Mouse (Mus musculus) ES-E14 (cell line): Measurements from ENCODE around the gene Dock10. TPM values are rescaled to one million over a fixed set of nuclear protein-coding genes. Genes with fewer than 3 reads are reported as not detected.

Experiments
- DNase-seq: peaks from one replicate; pipeline ENCODE4 v3.0.0-alpha.2; 2013; ENCODE audit warnings: low read depth, low spot score
- H3K27ac ChIP-seq: 2 replicates; pipeline ENCODE4 v1.5.1; 2012; ENCODE audit warnings: low read depth, mild to moderate bottlenecking, low read length, moderate library complexity, mixed read lengths; ENCODE audit not compliant: poor library complexity, insufficient read depth, severe bottlenecking
- H3K36me3 ChIP-seq: 2 replicates; pipeline ENCODE4 v1.6.1; 2012; ENCODE audit warnings: mild to moderate bottlenecking, low read length, moderate library complexity, mixed read lengths; ENCODE audit not compliant: control insufficient read depth, poor library complexity, insufficient read depth, severe bottlenecking
- H3K4me1 ChIP-seq, 2 experiments: fragments of 150-350 bp in 1 of 2; sonication (generic) in 1 of 2; 2 replicates each; pipeline ENCODE4 v1.6.1; 2012; ENCODE audit warnings: low read length in 2 of 2, mild to moderate bottlenecking in 1 of 2, mixed read lengths in 1 of 2; ENCODE audit not compliant: control insufficient read depth in 2 of 2, insufficient read depth in 2 of 2, poor library complexity in 1 of 2
- H3K4me3 ChIP-seq, 2 experiments: fragments of 150-350 bp in 1 of 2; sonication (generic) in 1 of 2; 2 replicates each; pipeline ENCODE4 v1.5.1; 2012; ENCODE audit warnings: low read length in 2 of 2, low read depth in 1 of 2, mild to moderate bottlenecking in 1 of 2, mixed read lengths in 1 of 2; ENCODE audit not compliant: insufficient read depth in 1 of 2, poor library complexity in 1 of 2, severe bottlenecking in 1 of 2
- H3K9ac ChIP-seq: 2 replicates; pipeline ENCODE4 v1.6.1; 2012; ENCODE audit warnings: low read depth, mild to moderate bottlenecking, low read length, mixed read lengths; ENCODE audit not compliant: poor library complexity, insufficient read depth, severe bottlenecking
- H3K9me3 ChIP-seq: fragments of 150-350 bp; sonication (generic); 2 replicates; pipeline ENCODE4 v1.6.1; 2012; ENCODE audit warnings: low read depth, mild to moderate bottlenecking, low read length; ENCODE audit not compliant: control insufficient read depth, insufficient read depth
- CHD2 ChIP-seq: IDR thresholded peaks from 2 replicates; pipeline ENCODE4 v1.6.1; 2014; ENCODE audit warnings: mild to moderate bottlenecking, low read depth, low read length, inconsistent platforms
- HCFC1 ChIP-seq: IDR thresholded peaks from 2 replicates; pipeline ENCODE4 v1.6.1; 2012; ENCODE audit warnings: low read length, inconsistent platforms, borderline replicate concordance; ENCODE audit not compliant: insufficient read depth
- MAFK ChIP-seq: IDR thresholded peaks from 2 replicates; pipeline ENCODE4 v1.6.1; 2014; ENCODE audit warnings: mild to moderate bottlenecking, low read depth, low read length, inconsistent platforms; ENCODE audit not compliant: insufficient read depth
- ZC3H11A ChIP-seq: IDR thresholded peaks from 2 replicates; pipeline ENCODE4 v1.6.1; 2012; ENCODE audit warnings: low read depth, mild to moderate bottlenecking, inconsistent platforms, low read length, borderline replicate concordance
- ZNF384 ChIP-seq: IDR thresholded peaks from 2 replicates; pipeline ENCODE4 v1.6.1; 2012; ENCODE audit warnings: low read depth, low read length, inconsistent platforms
- in situ Hi-C, 2 experiments: fragments of 600-800 bp; cut with MboI; formaldehyde crosslinking; loops; one replicate each; pipeline ENCODE4 v1.15.1; 2025; ENCODE audit warnings: low sequenced_read_pairs in 2 of 2, inconsistent platforms in 1 of 2; ENCODE audit not compliant: unreplicated experiment in 2 of 2
- total RNA-seq: library from RNA; depleted of rRNA; stranded (reverse); fragments of 300-350 nt; gene quantifications from 2 replicates; pipeline ENCODE4 v1.2.3, GENCODE M21; 2012

Dock10 gene
- total RNA-seq, 1 experiment, result 0.67 TPM

GRCm38 (mm10) chr1:80721181-80721580 is 37.1 kb downstream of the Dock10 start:
- TF ChIP-seq HCFC1, result no peak
- no peak for TF ChIP-seq ZNF384
- TF ChIP-seq ZC3H11A, result no peak
- TF ChIP-seq CHD2, result no peak
- no peak for TF ChIP-seq MAFK
- H3K9ac ChIP-seq, result no peak overlapping the region
- H3K27ac ChIP-seq, result no peak overlapping the region
- DNase-seq, result no peak
- in situ Hi-C loops, result no loop called here
- no peaks in the 10 kb centered on the region for H3K4me1 ChIP-seq
- H3K4me3 ChIP-seq, result no peak overlapping the region
- no peaks in the 10 kb centered on the region for H3K9me3 ChIP-seq
- H3K36me3 ChIP-seq, result no peaks in the 10 kb centered on the region

- H3K4me1 ChIP-seq, result no peaks in the 10 kb centered on the region
- no peak overlapping the region for H3K4me3 ChIP-seq
- DNase-seq, result no peak
- no peaks in the 10 kb centered on the region for H3K9me3 ChIP-seq
- H3K9ac ChIP-seq, result no peak overlapping the region
- H3K27ac ChIP-seq, result no peak overlapping the region
- TF ChIP-seq ZC3H11A, result no peak
- H3K36me3 ChIP-seq, result no peaks in the 10 kb centered on the region
- in situ Hi-C loops, result no loop called here
Measured at GRCm38 (mm10) chr1:80720146-80720545, 38.2 kb downstream of the Dock10 start.

GRCm38 (mm10) chr1:80719436-80719835 is 38.9 kb downstream of the Dock10 start:
- Histone ChIP-seq H3K36me3 (no peaks in the 10 kb centered on the region), H3K9ac (no peak overlapping the region), H3K4me1 (no peaks in the 10 kb centered on the region), H3K9me3 (no peaks in the 10 kb centered on the region), H3K27ac (no peak overlapping the region), H3K4me3 (no peak overlapping the region)
- TF ChIP-seq HCFC1 (no peak), MAFK (no peak), ZC3H11A (no peak), ZNF384 (no peak), CHD2 (no peak)
- in situ Hi-C loops, result no loop called here
- DNase-seq, result no peak

- Histone ChIP-seq H3K36me3 (no peaks in the 10 kb centered on the region), H3K4me3 (no peak overlapping the region), H3K9ac (no peak overlapping the region), H3K4me1 (no peaks in the 10 kb centered on the region), H3K9me3 (no peaks in the 10 kb centered on the region), H3K27ac (no peak overlapping the region)
- in situ Hi-C loops, result no loop called here
- TF ChIP-seq CHD2 (no peak), ZC3H11A (no peak), HCFC1 (no peak), ZNF384 (no peak), MAFK (no peak)
- DNase-seq, result no peak
Measured at GRCm38 (mm10) chr1:80718666-80719065, 39.7 kb downstream of the Dock10 start.

- Histone ChIP-seq H3K36me3 (no peaks in the 10 kb centered on the region), H3K9ac (no peak overlapping the region), H3K4me1 (no peaks in the 10 kb centered on the region), H3K4me3 (no peak overlapping the region), H3K27ac (no peak overlapping the region), H3K9me3 (no peaks in the 10 kb centered on the region)
- no peak for DNase-seq
- in situ Hi-C loops, result no loop called here
- TF ChIP-seq HCFC1 (no peak), ZNF384 (no peak)
Measured at GRCm38 (mm10) chr1:80715917-80716316, 42.4 kb downstream of the Dock10 start.
